Mouse (Mus musculus) small intestine, adult 2 months (tissue): ENCODE measurements around the gene Gm5475.
A peak's percentile ranks its signal among the peaks of the same experiment; 100 is the strongest.

Experiments
- CTCF ChIP-seq: fragments of 200-500 bp; IDR thresholded peaks from 2 replicates; pipeline ENCODE4 v1.5.1; 2012; ENCODE audit warnings: low read depth, mild to moderate bottlenecking, control low read depth, inconsistent platforms, low read length, moderate library complexity, mixed read lengths; ENCODE audit not compliant: insufficient replicate concordance, insufficient read length; ENCODE audit errors: extremely low read depth
- POLR2A ChIP-seq: fragments of 200-500 bp; IDR thresholded peaks from 2 replicates; pipeline ENCODE4 v1.6.1; 2012; ENCODE audit warnings: low read depth, mild to moderate bottlenecking, control low read depth, inconsistent platforms, low read length, moderate library complexity

- TF ChIP-seq CTCF (0 out of 2 replicates have a peak, but pooled peaks have one; percentile 3), POLR2A (no peak)
Observed at GRCm38 (mm10) chr15:100395561-100395960, 26.4 kb upstream of the Gm5475 start.
